Mouse (Mus musculus) gastrocnemius, postnatal 14 days (tissue): ENCODE measurements around the gene Slc37a4. TPM values are rescaled to one million over a fixed set of nuclear protein-coding genes. Genes with fewer than 3 reads are reported as not detected.
"Not testable (repeated sequence)": the region's sequence is repeated elsewhere in the genome, so short reads cannot be mapped to it uniquely, and the experiment has no call there.

Experiments
- DNase-seq: peaks from one replicate; pipeline ENCODE4 v3.0.0; 2021; ENCODE audit warnings: mixed read lengths
- intact Hi-C: fragments of 180-260 bp; cut with DNase I; formaldehyde crosslinking; loops from one replicate; pipeline ENCODE4 v1.15.1; 2025; ENCODE audit warnings: low total_unique reads
- microRNA-seq, 2 experiments: library from miRNA; unstranded; fragments of <30 nt; microRNA quantifications; one replicate each; pipeline ENCODE4 v1.2.0; 2021
- total RNA-seq, 2 experiments: library from RNA; stranded (reverse); gene quantifications; 2 replicates each; pipeline ENCODE4 v1.2.3; 2021

Slc37a4 gene
- total RNA-seq, 2 experiments from 2014 or later = 164 to 179 TPM

GRCm38 (mm10) chr9:44419730-44420129 is 23.1 kb downstream of the Slc37a4 start:
- intact Hi-C loops, DNase-seq: not testable (repeated sequence)

- intact Hi-C loops = no loop called here
Observed at GRCm38 (mm10) chr9:44420280-44420898, 23.7 kb downstream of the Slc37a4 start.

GRCm38 (mm10) chr9:44423576-44423975 is 26.9 kb downstream of the Slc37a4 start:
- intact Hi-C loops = no loop called here

More at GRCm38 (mm10) chr9:44420280-44420898, 23.7 kb downstream of the Slc37a4 start:
- no peak for DNase-seq

GRCm38 (mm10) chr9:44432577-44433185 is 36.0 kb downstream of the Slc37a4 start:
- intact Hi-C loops = no loop called here
- no peak for DNase-seq

More at GRCm38 (mm10) chr9:44423576-44423975, 26.9 kb downstream of the Slc37a4 start:
- no peak for DNase-seq

GRCm38 (mm10) chr9:44435747-44436146 is 39.1 kb downstream of the Slc37a4 start:
- DNase-seq = no peak
- intact Hi-C loops = no loop called here

GRCm38 (mm10) chr9:44440961-44441360 is 44.3 kb downstream of the Slc37a4 start, which contains the start of gene Foxr1:
TSS of gene Foxr1 (minus strand) at chr9:44441136.
- no peak for DNase-seq
- intact Hi-C loops = no loop called here

GRCm38 (mm10) chr9:44444402-44445025 is 47.9 kb downstream of the Slc37a4 start:
- intact Hi-C loops, DNase-seq: not testable (repeated sequence)

GRCm38 (mm10) chr9:44450387-44450786 is 53.7 kb downstream of the Slc37a4 start:
- intact Hi-C loops = loop anchor here (5.0 kb wide), 1 partner anchor 197 kb away; no protein-coding TSS in a partner anchor

More at GRCm38 (mm10) chr9:44450387-44450786, 53.7 kb downstream of the Slc37a4 start:
- no peak for DNase-seq

Small RNA genes within 50 kb of the gene (microRNA-seq; reads per million reads assigned to microRNA genes)
- gene Mir7085 = 0.32 to 1.5 reads per million in 2 experiments

Other genes starting within 250 kb of the Slc37a4 start
- gene Cbl, start 162.8 kb upstream of the Slc37a4 start, total RNA-seq = 10 to 100 TPM; 12.1 to 12.8 TPM
- gene Ccdc153, start 156.2 kb upstream of the Slc37a4 start, total RNA-seq = not detected
- under 1 TPM; 0.86 to 0.98 TPM for gene Pdzd3, start 145.4 kb upstream of the Slc37a4 start, total RNA-seq
- 10 to 100 TPM; 26.0 to 26.2 TPM for gene Nlrx1, start 128.3 kb upstream of the Slc37a4 start, total RNA-seq
- gene Abcg4, start 108.2 kb upstream of the Slc37a4 start, total RNA-seq = under 1 TPM; 0.58 to 0.94 TPM
- gene Hinfp, start 91.2 kb upstream of the Slc37a4 start, total RNA-seq = 1 to 10 TPM; 5.8 to 6.0 TPM
- 10 to 100 TPM; 12.1 to 13.7 TPM for gene C2cd2l, start 76.6 kb upstream of the Slc37a4 start, total RNA-seq
- gene Dpagt1, start 70.8 kb upstream of the Slc37a4 start, total RNA-seq = 10 to 100 TPM; 12.5 to 14.0 TPM
- gene H2afx, start 62.2 kb upstream of the Slc37a4 start, total RNA-seq = 10 to 100 TPM; 21.7 to 24.8 TPM
- 10 to 100 TPM; 24.2 to 25.5 TPM for gene Hmbs, start 52.6 kb upstream of the Slc37a4 start, total RNA-seq
- 10 to 100 TPM; 15.6 to 16.9 TPM for gene Vps11, start 35.2 kb upstream of the Slc37a4 start, total RNA-seq
- 10 to 100 TPM; 25.9 to 30.6 TPM for gene Hyou1, start 17.4 kb upstream of the Slc37a4 start, total RNA-seq
- 1,000 to 10,000 TPM in 1 of 2 experiments, 100 to 1,000 TPM in 1; 952 to 1,089 TPM for gene Rps25, start 10.3 kb downstream of the Slc37a4 start, total RNA-seq
- 10 to 100 TPM; 17.5 to 19.9 TPM for gene Trappc4, start 10.7 kb downstream of the Slc37a4 start, total RNA-seq
- 1 to 10 TPM; 4.4 to 5.6 TPM for gene Ccdc84, start 21.7 kb downstream of the Slc37a4 start, total RNA-seq
- gene Foxr1, start 44.3 kb downstream of the Slc37a4 start, total RNA-seq = not detected
- under 1 TPM; 0.35 to 0.78 TPM for gene Upk2, start 58.1 kb downstream of the Slc37a4 start, total RNA-seq
- 10 to 100 TPM; 38.9 to 44.2 TPM for gene Bcl9l, start 86.0 kb downstream of the Slc37a4 start, total RNA-seq
- gene Cxcr5, start 165.0 kb downstream of the Slc37a4 start, total RNA-seq = not detected
- gene Ddx6, start 208.0 kb downstream of the Slc37a4 start, total RNA-seq = 10 to 100 TPM; 61.8 to 62.2 TPM